Mouse (Mus musculus) gastrocnemius, postnatal 10 days (tissue): ENCODE results near the gene Car3. TPM values are rescaled to one million over a fixed set of nuclear protein-coding genes. Genes with fewer than 3 reads are reported as not detected.
A peak's percentile ranks its signal among the peaks of the same experiment; 100 is the strongest.
"Not testable (repeated sequence)": the region's sequence is repeated elsewhere in the genome, so short reads cannot be mapped to it uniquely, and the experiment has no call there.

Experiments used
- DNase-seq: peaks from one replicate; pipeline ENCODE4 v3.0.0; 2021; ENCODE audit warnings: mixed read lengths
- long read RNA-seq, 2 experiments: library from polyadenylated mRNA; stranded (forward); transcript quantifications; one replicate each; pipeline ENCODE4 v2.0.0; 2021
- total RNA-seq, 2 experiments: library from RNA; stranded (reverse); gene quantifications; 2 replicates each; pipeline ENCODE4 v1.2.3; 2021

Gene Car3
- 1,000 to 10,000 TPM in 1 of 2 experiments, 100 to 1,000 TPM in 1; 801 to 1,165 TPM for total RNA-seq
- long read RNA-seq, experiment 1, transcript Car3-202 (2 exons, 1,395 nt), result minor isoform, 7 of 3,604 reads
- long read RNA-seq, experiment 1, transcript Car3-201 (7 exons, 1,679 nt), result major isoform, 3,483 of 3,604 reads
- long read RNA-seq, experiment 1, partial matches to known transcripts, result 32 of 3,604 reads
- long read RNA-seq, experiment 1, other reads (novel, unspliced or antisense), result 82 of 3,604 reads
- long read RNA-seq, experiment 2, transcript Car3-201 (7 exons, 1,679 nt), result major isoform, 2,716 of 2,802 reads
- long read RNA-seq, experiment 2, partial matches to known transcripts, result 41 of 2,802 reads
- long read RNA-seq, experiment 2, other reads (novel, unspliced or antisense), result 40 of 2,802 reads

DNA sequence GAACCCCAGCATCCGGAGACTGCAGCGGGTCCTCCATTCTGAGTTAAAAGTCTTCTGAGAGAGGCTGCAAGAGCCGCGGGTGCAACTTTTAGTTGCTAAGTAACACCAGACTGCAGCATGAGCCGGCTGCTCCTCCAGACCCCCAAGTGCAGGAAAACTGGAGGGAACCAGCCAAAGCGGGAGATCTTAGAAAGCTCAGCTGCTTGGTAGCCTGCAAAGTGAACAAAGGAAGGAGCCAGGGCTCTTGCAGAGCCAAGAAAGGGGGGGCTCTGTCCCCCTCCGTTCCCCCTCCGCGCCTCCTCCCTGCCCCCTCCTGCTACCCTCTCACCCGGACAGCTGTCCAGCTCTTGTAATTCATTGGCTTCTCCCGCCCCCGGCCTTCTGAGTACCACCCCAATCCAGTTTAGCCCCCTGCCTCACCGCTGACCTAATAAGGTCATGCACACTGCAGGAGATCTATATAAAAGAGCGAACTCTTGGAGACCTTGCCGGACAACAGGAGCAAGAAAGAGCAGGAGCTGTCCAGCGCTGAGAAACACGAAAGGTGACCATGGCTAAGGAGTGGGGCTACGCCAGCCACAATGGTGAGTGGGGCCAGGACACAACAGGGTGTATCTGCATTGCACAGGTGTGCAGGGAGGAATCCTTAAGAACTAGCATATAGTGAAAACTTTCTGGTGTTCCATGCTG is at the start of gene Car3:
Gene Car3 (plus strand): TSS at position 491 of the 690 bp plus-strand sequence.
- no peak for DNase-seq

DNA sequence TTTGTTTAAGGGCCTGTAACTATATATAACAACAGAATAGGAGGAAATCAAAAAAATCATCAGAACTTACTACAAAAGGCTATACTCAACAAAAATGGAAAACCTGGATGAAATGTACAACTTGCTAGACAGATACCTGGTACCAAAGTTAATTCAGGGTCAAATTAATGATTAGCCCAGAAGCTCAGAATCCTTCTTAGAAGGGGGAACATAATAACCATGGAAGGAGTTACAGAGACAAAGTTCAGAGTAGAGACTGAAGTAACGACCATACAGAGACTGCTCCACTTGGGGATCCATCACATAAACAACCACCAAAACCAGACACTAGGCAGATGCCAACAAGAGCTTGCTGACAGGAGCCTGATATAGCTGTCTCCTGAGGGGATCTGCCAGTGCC is 47.9 kb upstream of the Car3 start:
- not testable (repeated sequence) for DNase-seq

DNA sequence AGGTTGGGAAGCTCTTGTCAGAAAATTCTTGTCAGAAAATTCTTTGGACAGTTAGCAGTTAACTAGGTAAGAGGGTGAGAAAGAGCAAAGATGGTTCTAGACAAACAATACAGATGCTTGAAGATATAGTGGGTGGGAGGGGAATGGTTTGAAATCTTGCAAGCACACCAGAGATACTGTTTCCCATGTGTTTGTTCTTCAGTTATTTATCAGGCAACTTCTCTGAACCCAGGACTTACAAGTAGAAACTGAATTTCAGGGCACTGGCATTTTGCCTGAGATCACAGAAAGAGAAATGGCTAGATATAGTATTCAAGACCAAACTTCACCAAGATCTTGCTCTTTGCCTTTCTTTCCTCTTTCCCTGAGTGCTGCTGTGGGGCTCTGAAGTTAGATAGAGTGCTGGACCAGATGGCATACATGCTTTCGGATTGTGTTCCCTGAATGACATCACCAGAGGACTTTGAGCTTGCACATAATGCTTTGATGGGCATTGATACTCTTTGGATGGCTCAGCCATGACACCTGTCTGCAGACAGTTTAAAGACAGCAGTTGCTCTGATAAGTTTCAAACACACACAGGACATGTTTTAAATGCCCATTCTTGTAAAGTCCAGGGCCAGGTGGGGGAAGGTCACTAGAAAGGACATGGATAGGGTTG is 43.3 kb upstream of the Car3 start:
- DNase-seq, result no peak

DNA sequence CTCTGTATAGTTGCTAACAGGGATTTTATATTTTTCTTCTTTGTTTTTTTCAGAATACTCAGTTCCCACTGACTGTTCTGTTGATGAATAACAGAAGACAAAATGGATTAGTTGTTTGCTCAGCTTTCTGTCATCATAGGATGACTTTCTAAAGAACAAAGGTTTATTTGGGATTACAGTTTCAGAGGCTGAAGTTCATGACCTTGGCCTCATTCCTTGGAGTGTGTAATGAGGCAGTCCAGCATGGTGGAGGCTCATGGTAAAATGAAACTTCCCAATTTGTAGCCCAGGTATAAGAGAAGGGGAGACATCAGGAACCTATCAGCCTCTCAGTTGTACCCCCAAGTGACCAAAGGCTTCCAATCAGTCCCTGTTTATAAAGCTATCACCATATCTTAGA is 34.4 kb upstream of the Car3 start:
- DNase-seq, result no peak

DNA sequence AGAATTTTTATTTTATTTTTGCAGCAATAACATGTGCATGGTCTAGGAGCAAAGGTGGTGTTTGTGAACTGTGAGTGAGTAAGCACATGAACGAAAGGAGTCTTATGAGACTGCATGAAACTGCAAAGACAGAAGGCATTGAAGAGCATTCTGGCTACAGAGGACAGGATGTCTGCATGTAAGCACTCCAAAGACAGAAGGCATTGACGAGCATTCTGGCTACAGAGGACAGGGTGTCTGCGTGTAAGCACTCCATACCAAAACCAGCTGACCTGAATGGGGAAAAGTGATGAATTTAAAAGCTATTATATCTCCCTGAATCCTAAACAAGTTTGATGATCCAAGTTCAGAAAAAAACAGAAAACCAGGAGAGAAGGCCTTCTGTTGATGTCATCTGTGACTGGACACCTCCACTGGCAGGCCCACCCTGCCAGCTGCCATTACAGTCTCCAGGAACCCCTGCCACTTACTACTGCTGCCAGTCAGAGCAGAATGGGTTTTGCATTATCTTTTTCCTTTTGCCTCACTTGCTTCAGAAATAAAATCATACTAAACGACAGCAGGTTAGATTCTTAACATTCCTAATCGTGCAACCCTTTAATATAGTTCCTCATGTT is 32.0 kb upstream of the Car3 start:
- DNase-seq, result no peak

DNA sequence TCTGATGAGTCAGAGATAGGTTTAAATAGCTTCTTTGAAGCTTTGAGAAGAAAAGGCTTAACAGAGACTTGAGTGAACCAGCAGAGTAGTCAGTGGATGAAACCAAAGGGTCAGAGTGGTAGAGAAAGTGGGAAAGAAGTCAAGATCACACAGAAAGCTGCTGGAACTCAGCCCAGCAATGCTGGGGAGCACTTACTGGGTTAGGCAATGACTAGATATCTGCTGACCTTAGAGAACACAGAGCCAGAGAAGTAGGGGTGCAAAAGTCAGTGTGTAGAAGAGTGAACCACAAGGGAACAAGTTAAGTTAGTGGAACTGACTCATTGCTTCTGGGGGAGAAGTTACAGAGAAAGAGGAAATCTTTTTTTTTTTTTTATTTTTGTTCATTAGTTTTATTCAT is 30.5 kb upstream of the Car3 start:
- no peak for DNase-seq

DNA sequence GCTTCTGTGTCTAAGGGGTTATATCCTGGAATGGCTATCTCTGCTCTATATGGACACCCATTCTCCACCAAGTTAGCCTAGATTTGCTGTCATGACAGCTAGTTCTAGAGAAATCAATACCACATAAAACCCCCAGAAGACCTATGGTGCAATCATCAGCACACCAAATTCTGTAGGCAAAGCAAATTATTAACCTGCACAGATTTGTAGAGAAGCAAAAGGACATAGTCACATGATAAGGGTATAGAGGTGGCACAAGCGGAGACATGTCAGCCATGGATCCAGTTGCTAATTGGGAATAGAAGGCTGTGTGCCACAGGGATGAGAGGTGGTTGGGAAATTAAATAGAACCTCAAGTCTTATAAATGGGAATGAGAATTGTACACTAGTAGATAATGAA is 24.4 kb upstream of the Car3 start:
- DNase-seq, result no peak

DNA sequence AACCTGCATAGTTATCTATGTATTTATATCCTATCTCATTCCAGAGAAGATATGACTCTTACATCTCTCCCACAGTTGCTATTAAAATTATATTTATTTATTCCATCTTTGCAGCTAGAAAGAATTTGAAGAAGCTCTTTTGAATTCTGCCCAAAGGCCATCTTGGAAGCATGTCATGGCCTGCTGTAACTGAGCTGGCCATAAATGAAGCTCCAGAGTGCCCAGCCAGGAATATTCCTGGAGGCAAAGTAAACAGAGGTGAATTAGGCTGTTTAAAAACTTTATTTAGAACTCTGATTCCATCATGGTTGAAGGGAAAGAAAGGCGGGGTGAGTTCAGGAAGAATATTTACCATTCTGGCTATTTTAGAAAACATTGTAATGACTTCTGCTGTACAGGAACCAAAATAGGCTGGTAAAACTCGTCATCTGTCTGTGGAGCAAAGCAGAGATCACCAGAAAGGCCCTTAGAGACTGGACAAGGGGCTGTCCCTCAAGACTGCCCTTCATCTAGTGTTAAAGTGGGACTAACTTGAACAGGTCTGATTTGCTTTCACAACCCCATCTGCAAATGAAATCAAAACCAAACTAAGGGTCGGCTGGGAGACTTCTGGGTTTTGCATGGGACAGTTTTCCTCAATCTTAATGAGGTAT is 23.7 kb upstream of the Car3 start:
- no peak for DNase-seq

DNA sequence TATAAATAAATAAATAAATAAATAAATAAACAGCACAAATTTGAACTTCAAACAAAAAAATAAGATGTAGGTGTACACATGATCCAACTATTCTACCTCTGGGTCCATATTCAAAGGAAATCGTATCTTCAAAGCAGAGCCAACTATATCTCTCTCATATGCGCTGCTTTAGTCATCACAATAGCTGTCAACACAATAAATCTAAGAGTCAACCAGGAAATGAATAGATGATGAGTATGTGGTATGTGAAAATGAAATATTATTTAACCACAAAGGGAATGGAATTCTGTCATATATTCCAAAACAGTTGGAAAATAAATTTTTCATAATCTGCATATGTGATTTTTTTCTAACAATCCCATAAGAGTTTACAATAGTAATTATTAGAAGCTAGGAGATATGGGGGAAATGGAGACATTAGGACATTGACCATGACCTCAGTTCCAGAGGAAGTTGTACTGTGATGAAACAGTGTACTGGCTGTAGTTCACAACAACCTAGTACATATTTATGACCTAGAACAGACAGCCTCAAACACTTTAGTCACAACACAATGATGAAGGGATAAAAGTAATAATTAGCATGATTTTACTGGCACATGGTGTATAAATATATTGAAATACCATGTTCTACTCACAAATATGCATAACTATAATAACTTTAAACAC is 14.6 kb upstream of the Car3 start:
- no peak for DNase-seq

DNA sequence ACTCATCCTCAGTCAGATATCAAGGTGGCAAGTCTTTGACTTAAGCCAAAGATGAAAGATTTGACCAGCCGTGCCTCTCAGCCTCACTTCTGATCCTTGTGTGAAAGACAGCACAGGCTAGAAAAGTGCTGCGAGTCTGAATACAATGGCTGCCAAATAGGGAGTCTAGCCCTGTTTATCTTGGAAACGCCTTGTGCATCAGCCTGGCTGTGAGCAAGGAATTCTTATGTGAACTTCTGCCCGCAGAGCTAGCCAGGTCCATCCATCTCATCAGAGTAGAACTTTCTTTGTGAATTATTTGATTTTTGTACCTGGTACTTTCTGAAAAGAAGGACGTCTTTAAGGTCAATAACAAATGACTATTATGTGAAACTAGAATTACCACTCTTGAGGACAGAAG is 9.3 kb upstream of the Car3 start:
- no peak for DNase-seq

DNA sequence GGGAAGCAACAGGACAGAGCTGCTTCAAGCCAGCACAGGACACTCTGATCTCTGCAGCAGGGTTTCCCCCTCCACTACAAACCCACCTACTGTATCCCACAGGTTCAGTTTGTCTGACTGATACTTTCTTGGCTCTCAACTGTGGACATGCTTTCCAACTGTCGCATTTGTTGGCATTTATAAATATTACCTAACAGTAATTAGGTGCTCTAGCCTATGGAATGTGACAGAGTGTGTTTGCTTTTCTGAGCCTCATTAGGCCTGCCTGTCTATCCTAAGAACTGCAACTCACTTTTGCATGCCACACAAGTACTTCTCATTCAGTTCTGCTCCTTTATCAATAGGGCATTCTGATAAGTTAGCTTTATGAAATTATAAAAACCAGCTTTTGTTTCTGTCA is 8.9 kb upstream of the Car3 start:
- DNase-seq, result no peak

DNA sequence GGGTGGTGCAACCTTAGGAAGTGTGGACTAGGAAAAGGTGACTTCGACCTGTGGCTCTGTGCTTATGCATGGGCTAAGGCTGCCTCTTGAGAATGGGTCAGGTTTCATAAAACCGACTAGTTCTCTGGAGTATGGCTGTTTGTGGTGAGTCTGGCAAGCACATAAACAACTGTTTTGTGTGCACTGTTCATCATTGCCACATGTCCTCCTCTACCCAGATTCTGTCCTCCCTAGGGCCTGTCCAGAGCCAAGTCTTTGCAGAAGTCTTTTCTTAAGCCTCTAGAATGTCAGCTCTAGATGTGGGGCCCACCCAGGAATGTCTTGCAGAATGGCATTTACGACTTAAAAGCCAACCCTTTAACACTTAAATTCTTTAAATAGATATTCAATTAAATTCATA is 5.4 kb upstream of the Car3 start:
- no peak for DNase-seq

DNA sequence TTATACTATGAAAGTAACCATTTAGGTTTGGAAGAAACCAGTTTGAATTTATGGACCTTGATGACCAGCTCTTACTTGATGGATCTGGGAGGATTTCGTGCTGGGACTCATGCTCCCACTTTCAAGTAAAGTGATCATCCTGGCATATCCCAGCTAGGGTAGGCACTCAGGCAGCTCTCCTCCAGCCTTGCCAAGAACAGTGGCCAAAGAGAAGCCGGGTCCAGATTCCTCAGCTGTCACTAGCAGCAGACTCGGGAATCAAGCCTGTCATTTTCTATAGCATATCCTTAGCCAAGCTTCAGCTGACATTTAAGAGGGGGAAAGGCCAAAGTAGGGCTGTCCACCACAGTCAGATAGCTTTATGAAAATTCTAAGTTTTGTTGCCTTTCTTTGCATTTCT is 3.0 kb upstream of the Car3 start:
- DNase-seq, result no peak

DNA sequence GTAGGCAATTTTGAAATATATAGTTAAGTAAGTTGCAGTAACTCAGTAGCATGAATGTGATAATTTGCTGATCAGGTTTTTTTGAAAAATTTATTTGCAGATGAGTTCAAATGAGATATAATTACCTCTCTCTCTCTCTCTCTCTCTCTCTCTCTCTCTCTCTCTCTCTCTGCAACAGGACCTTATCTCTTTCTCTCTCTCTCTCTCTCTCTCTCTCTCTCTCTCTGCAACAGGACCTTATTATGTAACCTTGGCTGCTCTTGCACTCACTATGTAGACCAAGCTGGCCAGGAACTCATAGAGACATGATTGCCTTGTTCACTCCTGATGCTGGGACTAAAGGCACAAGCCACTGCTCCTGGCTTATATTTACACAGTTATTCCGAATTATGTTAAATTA is 2.1 kb upstream of the Car3 start:
- no peak for DNase-seq

DNA sequence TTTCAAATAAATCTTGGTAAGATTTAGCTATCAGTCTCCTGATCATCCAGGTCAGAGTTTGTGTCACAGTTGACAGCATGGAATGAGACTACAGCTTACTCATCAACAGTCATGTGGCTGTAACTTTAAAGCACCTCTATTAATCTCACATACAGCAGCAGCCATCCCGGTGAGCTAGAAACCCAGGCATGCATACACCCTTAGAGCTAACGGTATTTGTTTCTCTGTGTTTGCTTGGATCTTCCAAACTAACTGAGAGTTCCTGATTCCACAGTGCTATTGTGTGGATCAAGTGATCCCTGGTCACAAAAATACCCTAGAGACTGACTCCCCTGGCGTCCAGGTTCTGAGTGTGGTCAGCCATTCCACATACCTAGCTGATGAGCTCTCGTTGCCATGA is 1.5 kb upstream of the Car3 start:
- no peak for DNase-seq

DNA sequence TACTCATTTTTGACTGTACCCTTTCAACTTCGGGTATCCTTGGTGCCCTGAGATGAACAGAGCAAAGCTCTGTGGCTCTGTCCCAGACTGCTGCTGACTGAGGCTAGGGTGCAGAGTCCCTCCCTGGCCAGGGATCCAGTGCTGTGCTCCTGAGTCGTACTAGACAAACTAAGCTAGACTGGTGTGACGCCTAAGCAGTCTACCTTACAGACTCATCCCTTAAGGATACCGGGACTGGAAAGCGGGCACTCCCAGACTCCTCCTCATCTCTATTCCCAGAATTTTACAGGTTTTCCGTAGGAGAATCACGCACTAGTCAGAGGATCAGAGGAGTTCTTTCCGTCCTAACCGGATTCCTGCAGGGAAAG is 674 bp upstream of the Car3 start:
- DNase-seq, result no peak

DNA sequence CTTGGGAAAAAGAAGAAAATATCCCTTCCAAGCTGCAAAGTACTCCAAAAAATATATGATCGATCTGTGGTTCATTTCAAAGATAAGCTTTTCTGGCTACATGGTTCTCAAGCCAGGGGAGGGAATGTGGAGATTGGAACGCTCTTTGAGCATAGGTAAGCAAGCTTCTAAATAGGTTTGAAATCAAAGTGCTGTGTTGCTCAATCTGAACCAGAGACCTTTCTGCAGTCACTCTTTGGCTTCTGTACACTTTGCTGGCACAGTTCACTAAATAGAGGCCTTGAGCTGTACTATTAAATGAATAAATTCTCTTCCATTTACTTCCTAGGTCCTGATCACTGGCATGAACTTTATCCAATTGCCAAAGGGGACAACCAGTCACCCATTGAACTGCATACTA is 610 bp downstream of the Car3 start:
- DNase-seq, result no peak

DNA sequence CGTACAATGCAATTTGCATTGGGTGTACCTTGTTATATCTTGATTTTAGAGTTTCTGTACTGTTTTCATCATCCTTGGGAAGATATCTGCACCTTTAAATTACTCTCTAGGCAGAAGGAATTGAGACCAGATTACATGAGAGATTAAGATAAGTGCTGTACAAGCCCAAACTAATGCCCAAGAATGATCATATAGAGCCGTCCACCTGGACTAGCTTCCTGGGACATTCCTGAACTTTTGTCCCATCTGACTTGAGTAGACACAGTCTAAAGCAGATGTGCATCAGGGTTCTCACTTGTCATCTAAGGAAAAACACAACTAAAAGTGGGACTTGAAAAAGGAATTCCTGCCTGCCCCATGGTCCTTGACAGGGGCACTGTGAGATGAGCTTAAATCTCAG is 2.6 kb downstream of the Car3 start:
- DNase-seq, result no peak

DNA sequence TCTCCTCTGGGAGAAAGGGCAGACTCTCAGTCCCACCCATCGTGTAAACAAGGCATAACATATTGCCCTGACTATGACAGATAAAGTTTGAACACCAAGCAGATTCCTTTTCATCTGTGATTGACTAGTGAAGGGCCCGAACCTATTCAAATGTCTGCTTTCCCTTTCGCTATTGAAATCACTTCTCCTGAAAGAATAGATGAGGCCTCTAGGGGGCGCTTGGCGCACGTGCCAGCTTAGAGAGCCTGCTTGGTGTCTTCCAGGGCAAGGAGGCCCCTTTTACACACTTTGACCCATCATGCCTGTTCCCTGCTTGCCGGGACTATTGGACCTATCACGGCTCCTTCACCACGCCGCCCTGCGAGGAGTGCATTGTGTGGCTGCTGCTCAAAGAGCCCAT is 6.5 kb downstream of the Car3 start:
- DNase-seq, result peak; percentile 61

DNA sequence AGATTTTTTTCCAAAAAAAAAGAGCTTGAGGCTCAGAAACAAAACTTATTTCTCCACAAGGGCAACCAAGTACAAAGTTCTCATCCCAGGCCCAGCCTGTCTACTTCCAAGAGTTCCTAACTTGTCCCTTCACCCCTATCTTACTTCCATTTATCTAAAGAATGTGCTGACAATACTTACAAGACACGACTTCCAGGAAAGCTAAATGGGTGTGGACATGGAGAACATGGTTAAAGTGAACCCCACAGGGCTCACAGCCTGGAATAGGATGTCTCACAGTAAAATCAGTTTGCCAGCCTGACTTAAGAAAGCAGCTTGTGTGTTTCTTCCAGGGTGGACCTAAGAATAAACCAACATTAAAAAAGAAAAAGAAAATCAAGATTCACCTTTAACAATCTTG is 7.2 kb downstream of the Car3 start:
- DNase-seq, result no peak

DNA sequence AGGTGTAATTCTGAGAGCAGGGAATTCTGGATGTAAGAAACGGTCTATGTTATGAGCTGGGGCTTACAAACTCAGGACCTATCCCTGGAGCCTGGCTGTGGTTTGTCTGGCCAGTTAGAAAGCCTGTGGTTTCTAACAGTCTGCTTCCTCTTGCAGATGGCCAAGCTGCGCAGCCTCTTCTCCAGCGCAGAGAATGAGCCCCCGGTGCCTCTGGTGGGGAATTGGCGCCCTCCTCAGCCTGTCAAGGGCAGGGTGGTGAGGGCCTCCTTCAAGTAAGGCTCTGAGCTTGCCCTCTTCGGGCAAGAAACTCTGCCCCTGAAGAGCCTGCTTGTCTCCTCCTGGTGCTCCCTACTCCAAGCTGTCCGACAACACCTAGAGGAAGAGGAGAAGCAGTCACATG is 8.1 kb downstream of the Car3 start:
- DNase-seq, result no peak

DNA sequence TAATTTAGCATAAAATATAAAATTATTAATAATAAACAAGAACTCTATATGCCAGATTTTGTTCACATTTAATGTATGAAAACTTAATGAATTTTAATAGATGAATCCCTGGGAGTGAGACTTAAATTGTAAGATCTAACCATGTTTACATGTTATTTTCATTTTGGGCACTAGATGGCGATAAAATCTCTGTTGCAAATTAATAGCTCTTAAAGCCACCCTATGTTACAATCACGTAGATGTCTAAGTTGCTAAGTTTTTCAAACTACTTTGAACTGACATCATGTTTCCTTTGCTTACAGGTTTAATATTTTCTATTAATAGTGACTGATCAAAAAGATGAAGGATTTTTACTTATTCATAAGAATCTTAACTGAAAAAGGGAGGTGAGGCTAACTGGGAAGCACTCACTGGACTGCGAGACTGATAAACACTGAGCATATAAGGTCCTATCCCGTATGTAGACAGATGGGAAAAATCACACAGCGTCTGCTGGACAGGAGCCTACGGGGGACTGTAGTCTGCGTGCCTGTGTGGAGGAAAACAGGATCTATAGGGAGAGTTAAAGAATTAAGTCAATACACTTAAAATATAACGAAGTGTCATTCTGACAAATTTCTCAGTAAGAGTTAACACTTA is 11.2 kb downstream of the Car3 start:
- no peak for DNase-seq
